Mouse (Mus musculus) forebrain, embryonic 13.5 days (tissue): ENCODE data around the gene Smad1. TPM values are rescaled to one million over a fixed set of nuclear protein-coding genes. Genes with fewer than 3 reads are reported as not detected.

ENCODE experiments used
- ATAC-seq: fragments of 200-750 bp; cut with Nextera tagmentation; 2 replicates; pipeline ENCODE4 v1.8.0; 2017
- H3K27ac ChIP-seq: fragments of 300-500 bp; sonication (generic); 2 replicates; pipeline ENCODE4 v1.5.1; 2015; ENCODE audit warnings: inconsistent platforms, mild to moderate bottlenecking, moderate library complexity
- H3K27me3 ChIP-seq: fragments of 300-500 bp; sonication (generic); 2 replicates; pipeline ENCODE4 v1.6.1; 2015; ENCODE audit warnings: mild to moderate bottlenecking, inconsistent platforms
- H3K36me3 ChIP-seq: fragments of 300-500 bp; sonication (generic); 2 replicates; pipeline ENCODE4 v1.6.1; 2015; ENCODE audit warnings: mild to moderate bottlenecking, inconsistent platforms; ENCODE audit not compliant: poor library complexity, severe bottlenecking
- H3K4me1 ChIP-seq: fragments of 300-500 bp; sonication (generic); 2 replicates; pipeline ENCODE4 v1.6.1; 2015; ENCODE audit warnings: inconsistent platforms
- H3K4me2 ChIP-seq: fragments of 300-500 bp; sonication (generic); 2 replicates; pipeline ENCODE4 v1.6.1; 2015; ENCODE audit warnings: inconsistent platforms, mild to moderate bottlenecking, moderate library complexity
- H3K4me3 ChIP-seq: fragments of 300-500 bp; sonication (generic); 2 replicates; pipeline ENCODE4 v1.5.1; 2015; ENCODE audit warnings: mild to moderate bottlenecking, inconsistent platforms
- H3K9ac ChIP-seq: fragments of 300-500 bp; sonication (generic); 2 replicates; pipeline ENCODE4 v1.6.1; 2015; ENCODE audit warnings: mild to moderate bottlenecking, inconsistent platforms
- H3K9me3 ChIP-seq: fragments of 300-500 bp; sonication (generic); replicated peaks from 2 replicates; pipeline ENCODE4 v1.6.1; 2016; ENCODE audit warnings: inconsistent platforms
- WGBS: fragments of 180-500 bp; shearing (Covaris S2); methylation state at CpG from one replicate; pipeline ENCODE4 v1.1.7; 2015; 5-methylcytosine and 5-hydroxymethylcytosine counted together
- polyA plus RNA-seq: library from polyadenylated mRNA; unstranded; fragments of >200 nt; fragmentation: Nextera tagmentation; extraction: Ambion mirVana; gene quantifications from 2 replicates; pipeline ENCODE4 v1.2.1, GENCODE M21; 2015

Smad1 gene
- polyA plus RNA-seq, 1 experiment from 2014 or later = 50.9 TPM

DNA sequence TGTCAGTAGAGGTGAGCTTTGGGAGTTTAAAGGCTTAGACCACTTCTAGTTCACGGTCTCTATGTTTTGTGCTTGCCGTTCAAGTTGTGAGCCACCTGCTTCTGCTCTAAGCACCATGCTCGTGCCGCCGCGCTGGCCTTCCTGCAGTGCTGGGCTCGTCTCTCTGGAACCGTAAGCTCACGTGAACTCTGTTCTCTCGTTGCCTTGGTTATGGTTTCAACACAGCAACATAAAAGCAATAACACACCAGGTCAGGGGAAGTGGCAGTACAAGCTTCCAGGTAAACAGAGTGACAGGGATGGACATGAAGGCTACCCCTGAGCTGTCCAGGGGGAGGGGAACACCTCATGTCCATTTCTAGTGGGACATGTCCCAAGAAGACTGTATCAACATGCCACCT, 52.9 kb downstream of the Smad1 start:
- Histone ChIP-seq H3K4me1 (peaks cover 26% of the 10 kb centered on the region), H3K27ac (no peak overlapping the region), H3K27me3 (no peaks in the 10 kb centered on the region), H3K9me3 (no peaks in the 10 kb centered on the region), H3K4me3 (no peak overlapping the region), H3K9ac (no peak overlapping the region), H3K4me2 (no peak overlapping the region), H3K36me3 (peaks cover 48% of the 10 kb centered on the region)
- ATAC-seq = no peak
- 92% methylated on average over 10 of the region's 10 CpGs for WGBS

DNA sequence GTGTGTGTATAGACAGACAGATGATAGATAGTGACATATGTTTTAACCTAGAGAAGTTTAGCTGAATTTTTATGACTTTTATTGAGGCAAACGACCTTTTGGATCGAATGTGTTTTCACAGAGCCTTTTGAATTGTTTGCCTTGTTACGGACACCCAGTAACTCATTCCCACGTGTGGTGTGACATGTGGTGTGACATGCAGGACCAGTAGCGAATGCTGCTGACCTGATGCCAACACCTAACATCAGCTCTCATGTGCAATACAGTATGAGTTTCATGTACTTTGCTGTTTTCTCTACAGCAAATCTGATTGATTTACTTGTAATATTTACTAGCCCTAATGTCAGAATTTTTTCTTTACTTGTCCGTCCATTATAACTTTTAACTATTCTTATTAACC, 53.5 kb downstream of the Smad1 start:
- H3K4me3 ChIP-seq = no peak overlapping the region
- no peaks in the 10 kb centered on the region for H3K27me3 ChIP-seq
- no peak for ATAC-seq
- peaks cover 21% of the 10 kb centered on the region for H3K4me1 ChIP-seq
- 86% methylated on average over 6 of the region's 6 CpGs for WGBS
- H3K36me3 ChIP-seq = peaks cover 51% of the 10 kb centered on the region
- H3K4me2 ChIP-seq = no peak overlapping the region
- no peaks in the 10 kb centered on the region for H3K9me3 ChIP-seq
- H3K27ac ChIP-seq = no peak overlapping the region
- no peak overlapping the region for H3K9ac ChIP-seq

DNA sequence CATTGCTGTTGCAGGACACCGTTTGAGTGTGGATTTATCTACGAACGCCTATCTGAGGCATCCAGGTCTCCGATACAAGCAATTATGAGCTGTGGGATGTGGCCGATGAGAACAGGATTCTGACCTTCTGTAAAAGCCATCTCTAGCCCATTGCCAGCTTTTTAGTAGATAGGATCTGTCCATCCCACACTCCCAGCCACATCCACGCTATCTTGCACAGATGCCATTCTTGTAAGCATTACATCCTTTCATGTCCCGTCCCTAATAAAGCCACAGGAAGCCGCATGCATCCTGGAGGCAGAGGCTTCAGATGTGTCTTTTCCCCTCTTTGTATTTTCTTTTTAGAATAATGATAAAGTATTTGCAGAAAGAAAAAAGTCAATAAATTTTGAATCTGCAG, 58.1 kb downstream of the Smad1 start:
- H3K4me3 ChIP-seq = no peak overlapping the region
- no peaks in the 10 kb centered on the region for H3K27me3 ChIP-seq
- no peak overlapping the region for H3K27ac ChIP-seq
- no peak overlapping the region for H3K9ac ChIP-seq
- no peak overlapping the region for H3K4me2 ChIP-seq
- WGBS = 87% methylated on average over 8 of the region's 8 CpGs
- peaks cover 74% of the 10 kb centered on the region for H3K36me3 ChIP-seq
- no peaks in the 10 kb centered on the region for H3K4me1 ChIP-seq
- ATAC-seq = no peak
- H3K9me3 ChIP-seq = no peaks in the 10 kb centered on the region

DNA sequence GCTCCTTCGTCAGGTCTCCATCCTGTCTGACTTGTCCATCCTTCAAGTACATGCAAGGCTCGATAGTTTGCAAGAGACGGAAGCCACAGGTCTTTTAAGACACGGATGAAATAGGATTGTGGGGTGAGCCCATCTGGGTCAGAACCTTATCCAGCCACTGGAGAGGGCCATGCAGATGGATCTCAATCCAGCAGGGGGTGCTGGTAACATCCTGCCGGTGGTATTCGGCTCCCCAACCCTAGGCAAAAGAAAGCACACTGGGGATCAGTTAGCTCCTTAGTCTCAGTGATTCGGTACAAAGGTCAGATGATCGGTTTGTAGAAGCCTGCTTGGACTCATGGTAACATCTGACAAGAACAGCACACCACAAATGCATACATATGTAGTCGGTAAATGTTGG, 59.8 kb downstream of the Smad1 start:
- H3K36me3 ChIP-seq = peaks cover 70% of the 10 kb centered on the region
- H3K4me2 ChIP-seq = no peak overlapping the region
- no peaks in the 10 kb centered on the region for H3K27me3 ChIP-seq
- H3K4me3 ChIP-seq = no peak overlapping the region
- H3K9me3 ChIP-seq = no peaks in the 10 kb centered on the region
- H3K4me1 ChIP-seq = no peaks in the 10 kb centered on the region
- 74% methylated on average over 9 of the region's 9 CpGs for WGBS
- peak; percentile 56; the same call in 1 of the 2 replicates for ATAC-seq
- no peak overlapping the region for H3K27ac ChIP-seq
- H3K9ac ChIP-seq = no peak overlapping the region

DNA sequence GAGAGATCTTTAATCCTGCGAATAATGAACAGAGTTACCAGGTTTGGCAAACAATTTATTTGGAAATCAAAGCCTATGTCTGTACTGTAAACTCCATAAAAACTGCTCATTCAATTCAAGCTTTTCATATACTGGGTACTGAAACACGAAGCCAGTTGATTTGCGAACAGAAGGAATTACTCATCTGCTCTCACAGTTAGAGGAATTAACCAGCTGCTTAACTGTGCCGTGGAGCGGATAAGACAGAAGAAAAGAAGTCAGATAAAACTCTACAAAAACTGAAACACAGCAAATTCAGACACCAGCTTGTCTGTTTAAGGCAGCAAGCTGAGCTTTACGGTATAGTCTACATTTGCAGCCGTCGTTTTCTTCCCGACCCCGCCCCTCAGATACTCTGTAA, 60.7 kb downstream of the Smad1 start:
- Histone ChIP-seq H3K27me3 (no peaks in the 10 kb centered on the region), H3K4me2 (no peak overlapping the region), H3K4me1 (no peaks in the 10 kb centered on the region), H3K27ac (no peak overlapping the region), H3K36me3 (peaks cover 61% of the 10 kb centered on the region), H3K4me3 (no peak overlapping the region), H3K9ac (no peak overlapping the region), H3K9me3 (no peaks in the 10 kb centered on the region)
- ATAC-seq = no peak
- WGBS = 86% methylated on average over 10 of the region's 10 CpGs

DNA sequence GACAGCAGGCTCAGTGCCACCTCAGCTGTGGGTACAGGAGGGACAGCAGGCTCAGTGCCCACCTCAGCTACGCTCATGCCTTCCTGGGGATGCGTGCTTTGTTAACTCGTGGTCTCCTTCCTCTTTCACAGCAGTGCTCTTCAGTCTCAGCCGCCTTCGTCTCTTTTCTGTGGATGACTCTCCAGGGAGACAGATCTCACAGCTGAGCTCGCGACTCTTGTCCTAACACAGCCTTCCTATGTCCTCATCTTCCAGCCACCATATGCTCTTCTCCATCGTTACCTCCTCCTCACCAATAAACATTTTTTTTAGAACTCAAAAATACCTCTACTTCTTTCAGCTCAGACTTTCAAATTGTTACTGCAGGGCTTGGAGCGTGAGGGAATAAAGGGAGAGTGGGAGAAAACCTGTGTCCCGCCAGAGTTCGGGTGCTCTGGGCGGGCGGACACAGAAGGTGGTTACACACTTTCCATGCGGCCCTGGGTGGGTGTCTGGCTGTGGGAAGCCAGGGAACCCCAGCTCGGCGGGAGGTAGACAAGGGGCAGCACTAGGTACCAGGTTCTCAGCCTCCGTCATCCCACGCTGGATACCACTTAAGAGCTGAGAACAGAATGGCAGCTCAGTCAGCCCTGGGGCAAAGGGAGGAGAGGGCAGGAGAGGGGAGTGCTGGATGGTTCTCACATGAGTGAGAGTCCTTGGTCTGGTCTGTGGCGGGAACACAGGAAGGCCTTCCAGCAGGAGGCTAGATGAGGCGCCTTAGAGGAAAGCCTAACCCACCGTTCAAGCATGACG, 67.0 kb downstream of the Smad1 start:
- WGBS = 92% methylated on average over 22 of the region's 22 CpGs

DNA sequence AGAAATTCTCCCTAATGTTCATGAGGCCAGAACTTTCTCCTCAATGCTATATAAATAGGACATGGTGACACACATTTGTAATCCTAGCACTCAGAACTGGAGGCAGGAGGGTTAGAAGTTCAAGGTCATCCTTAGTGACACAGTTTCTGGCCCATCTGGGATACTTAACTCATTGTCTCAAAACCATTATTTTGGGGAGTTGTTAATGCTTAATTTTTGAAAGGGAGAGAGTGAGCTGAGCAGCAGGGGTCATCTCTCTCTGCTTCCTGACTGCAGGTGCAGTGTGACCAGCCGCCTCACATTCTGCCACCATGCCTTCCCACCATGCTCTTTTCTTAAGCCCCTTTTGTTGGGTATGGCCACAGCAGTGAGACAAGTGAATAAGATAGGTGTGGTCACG, 67.7 kb downstream of the Smad1 start:
- Histone ChIP-seq H3K4me2 (no peak overlapping the region), H3K4me1 (no peaks in the 10 kb centered on the region), H3K4me3 (no peak overlapping the region), H3K36me3 (no peaks in the 10 kb centered on the region), H3K9ac (no peak overlapping the region), H3K27ac (no peak overlapping the region), H3K9me3 (peaks cover 3% of the 10 kb centered on the region; the same call in 1 of the 2 replicates), H3K27me3 (no peaks in the 10 kb centered on the region)
- 86% methylated on average over 2 of the region's 2 CpGs for WGBS
- ATAC-seq = no peak

More for the DNA sequence above, 67.0 kb downstream of the Smad1 start:
- Histone ChIP-seq H3K36me3 (peaks cover 5% of the 10 kb centered on the region), H3K4me2 (no peak overlapping the region), H3K9ac (no peak overlapping the region), H3K4me3 (no peak overlapping the region), H3K27me3 (no peaks in the 10 kb centered on the region), H3K9me3 (peaks cover 3% of the 10 kb centered on the region; the same call in 1 of the 2 replicates), H3K4me1 (no peaks in the 10 kb centered on the region), H3K27ac (no peak overlapping the region)
- no peak for ATAC-seq

DNA sequence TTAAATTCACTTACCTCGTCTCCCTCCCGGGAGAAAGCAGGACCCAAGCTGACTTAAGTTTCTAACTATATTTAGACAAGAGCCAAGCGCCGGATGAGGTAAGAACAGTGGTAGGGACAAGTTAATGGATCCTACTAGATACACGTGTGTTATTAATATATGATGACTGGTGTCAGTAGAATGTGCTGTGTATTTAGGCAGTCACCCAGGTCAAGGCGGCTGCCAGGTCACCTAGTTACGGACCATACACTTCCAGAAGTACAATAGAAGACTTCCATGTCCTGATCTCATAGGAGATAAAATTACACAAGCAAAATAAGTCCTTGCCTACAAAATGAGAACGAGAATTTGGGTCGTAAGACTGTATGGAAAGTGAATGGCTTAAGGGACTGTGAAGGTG, 68.3 kb downstream of the Smad1 start:
- ATAC-seq = no peak
- Histone ChIP-seq H3K4me1 (no peaks in the 10 kb centered on the region), H3K4me2 (no peak overlapping the region), H3K36me3 (no peaks in the 10 kb centered on the region), H3K27ac (no peak overlapping the region), H3K4me3 (no peak overlapping the region), H3K9me3 (peaks cover 3% of the 10 kb centered on the region; the same call in 1 of the 2 replicates), H3K27me3 (no peaks in the 10 kb centered on the region), H3K9ac (no peak overlapping the region)
- 88% methylated on average over 9 of the region's 9 CpGs for WGBS

DNA sequence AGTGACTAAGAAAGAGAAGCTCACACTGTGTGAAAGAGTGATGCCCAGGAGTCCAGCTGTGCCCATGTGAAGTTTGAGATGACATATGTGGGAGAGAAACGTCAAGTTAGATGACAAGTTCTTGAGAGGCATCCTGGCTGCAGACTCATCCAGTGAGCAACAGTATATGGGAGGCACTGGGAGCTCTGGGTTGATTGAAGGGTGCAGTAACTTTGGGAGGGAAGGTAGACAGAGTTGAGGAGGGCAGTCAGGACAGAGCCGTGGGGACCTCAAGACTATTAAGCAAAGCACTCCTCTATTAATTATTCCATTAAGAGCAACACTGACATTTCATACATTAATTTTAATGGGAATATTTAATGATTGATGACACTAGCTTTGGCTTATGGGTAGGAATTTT, 69.6 kb downstream of the Smad1 start:
- no peak overlapping the region for H3K9ac ChIP-seq
- no peaks in the 10 kb centered on the region for H3K36me3 ChIP-seq
- peaks cover 3% of the 10 kb centered on the region; the same call in 1 of the 2 replicates for H3K9me3 ChIP-seq
- H3K4me1 ChIP-seq = no peaks in the 10 kb centered on the region; the same call in 1 of the 2 replicates
- H3K27ac ChIP-seq = no peak overlapping the region
- no peak for ATAC-seq
- H3K4me2 ChIP-seq = no peak overlapping the region
- WGBS = 87% methylated on average over 2 of the region's 2 CpGs
- no peak overlapping the region for H3K4me3 ChIP-seq
- no peaks in the 10 kb centered on the region for H3K27me3 ChIP-seq

DNA sequence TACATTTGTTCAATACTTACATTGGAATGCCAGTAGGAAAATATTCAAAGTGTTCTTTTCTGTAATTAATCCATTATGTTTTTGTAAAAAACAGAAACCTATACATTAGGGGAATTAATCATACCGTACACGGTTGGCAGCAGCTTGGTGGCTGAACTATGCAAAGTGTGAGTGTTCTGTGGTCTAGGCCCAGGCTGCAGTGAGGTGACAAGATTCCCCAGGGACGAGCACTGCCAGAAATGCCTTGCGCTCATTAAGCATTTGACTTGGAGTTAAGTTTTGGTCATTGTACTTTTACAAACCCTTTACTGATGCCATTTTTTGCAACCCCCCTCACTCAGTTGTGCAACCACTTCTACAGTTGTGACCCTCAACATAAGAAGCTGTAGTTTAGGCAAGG, 70.1 kb downstream of the Smad1 start:
- Histone ChIP-seq H3K4me2 (no peak overlapping the region), H3K4me1 (peaks cover 5% of the 10 kb centered on the region; the same call in 1 of the 2 replicates), H3K9ac (no peak overlapping the region), H3K27ac (no peak overlapping the region), H3K27me3 (no peaks in the 10 kb centered on the region), H3K36me3 (no peaks in the 10 kb centered on the region), H3K9me3 (peaks cover 3% of the 10 kb centered on the region; the same call in 1 of the 2 replicates), H3K4me3 (no peak overlapping the region)
- no peak for ATAC-seq
- WGBS = 89% methylated on average over 4 of the region's 4 CpGs

DNA sequence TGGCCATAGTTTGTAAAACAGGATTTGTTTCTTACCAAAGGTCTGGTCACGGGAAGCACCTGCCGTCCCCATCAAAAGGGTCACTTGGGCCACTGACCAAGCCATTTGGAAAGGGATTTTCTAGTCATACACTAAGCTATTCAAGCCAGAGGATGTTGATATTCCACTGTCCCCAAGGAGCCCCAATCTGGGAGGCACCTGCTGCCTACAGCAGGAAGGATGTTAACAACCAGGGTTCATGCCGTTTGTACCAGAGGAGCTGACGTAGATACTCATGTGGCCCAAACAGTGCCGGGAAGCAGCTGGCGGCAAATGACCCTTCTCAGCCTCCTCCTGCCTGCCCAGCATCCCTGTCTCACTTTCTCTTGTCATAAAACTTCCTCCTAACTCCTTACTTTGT, 73.8 kb downstream of the Smad1 start:
- Histone ChIP-seq H3K27me3 (no peaks in the 10 kb centered on the region), H3K36me3 (no peaks in the 10 kb centered on the region), H3K4me3 (no peak overlapping the region), H3K4me1 (peaks cover 5% of the 10 kb centered on the region; the same call in 1 of the 2 replicates), H3K4me2 (no peak overlapping the region), H3K9ac (no peak overlapping the region), H3K9me3 (no peaks in the 10 kb centered on the region), H3K27ac (no peak overlapping the region)
- 85% methylated on average over 6 of the region's 6 CpGs for WGBS
- ATAC-seq = no peak

DNA sequence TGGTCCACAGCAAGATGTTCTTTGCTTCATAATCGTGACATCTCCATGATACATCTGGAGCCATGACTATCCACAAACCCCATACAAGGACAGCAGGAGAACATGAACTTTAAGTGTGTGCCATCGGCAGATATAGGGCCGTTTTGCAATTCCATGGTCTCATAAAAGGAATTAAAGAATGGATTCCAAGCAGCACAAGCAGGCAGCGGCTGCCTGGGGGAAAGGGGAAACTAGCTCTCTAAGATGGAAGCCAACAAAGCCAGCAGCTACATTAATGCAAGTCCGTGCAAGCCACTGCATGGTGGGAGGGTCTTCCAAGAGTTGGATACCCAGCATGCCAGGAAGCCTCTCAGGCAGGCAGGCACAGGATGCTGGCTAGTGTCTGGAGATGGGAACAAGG, 74.4 kb downstream of the Smad1 start:
- Histone ChIP-seq H3K27ac (no peak overlapping the region), H3K4me1 (peaks cover 5% of the 10 kb centered on the region; the same call in 1 of the 2 replicates), H3K9me3 (no peaks in the 10 kb centered on the region), H3K4me2 (no peak overlapping the region), H3K36me3 (no peaks in the 10 kb centered on the region), H3K9ac (no peak overlapping the region), H3K27me3 (no peaks in the 10 kb centered on the region), H3K4me3 (no peak overlapping the region)
- no peak for ATAC-seq
- WGBS = 70% methylated on average over 5 of the region's 5 CpGs

DNA sequence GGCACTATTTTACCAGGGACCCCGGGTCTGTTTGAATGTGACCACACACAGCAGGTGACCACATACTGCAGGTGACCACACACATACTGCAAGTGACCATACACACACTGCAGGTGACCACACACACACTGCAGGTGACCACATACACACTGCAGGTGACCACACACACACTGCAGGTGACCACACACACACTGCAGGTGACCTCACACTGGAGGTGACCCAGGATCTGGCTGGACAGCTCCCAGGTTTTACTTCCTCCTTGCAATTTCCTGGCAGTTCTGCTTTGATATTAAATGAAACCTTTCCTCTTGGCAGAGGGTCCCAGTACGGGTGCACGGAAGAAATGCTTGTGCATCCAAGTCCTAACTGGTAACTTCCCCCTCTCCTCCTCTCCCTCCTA, 75.3 kb downstream of the Smad1 start:
- no peaks in the 10 kb centered on the region for H3K9me3 ChIP-seq
- 70% methylated on average over 3 of the region's 3 CpGs for WGBS
- H3K27ac ChIP-seq = no peak overlapping the region
- H3K27me3 ChIP-seq = no peaks in the 10 kb centered on the region
- H3K36me3 ChIP-seq = no peaks in the 10 kb centered on the region
- peaks cover 5% of the 10 kb centered on the region; the same call in 1 of the 2 replicates for H3K4me1 ChIP-seq
- no peak overlapping the region for H3K4me2 ChIP-seq
- H3K9ac ChIP-seq = no peak overlapping the region
- ATAC-seq = no peak
- no peak overlapping the region for H3K4me3 ChIP-seq
